Mouse (Mus musculus): Measurements from ENCODE around the gene Gm20388. TPM values are rescaled to one million over a fixed set of nuclear protein-coding genes. Genes with fewer than 3 reads are reported as not detected.

The Gm20388 gene
- total RNA-seq, 2 experiments from 2014 or later: 1.3 to 8.5 TPM

GRCm38 (mm10) chr8:121086004-121086900 lies 1175.6 kb downstream of the Gm20388 start:
- DNase-seq (ENCODE audit: low spot score in 2 of 2): no peak

GRCm38 (mm10) chr8:121088281-121088680 lies 1177.6 kb downstream of the Gm20388 start:
- no peak for DNase-seq (ENCODE audit: low spot score in 2 of 2)

- no peak for DNase-seq (ENCODE audit: low spot score in 2 of 2)
Measured at GRCm38 (mm10) chr8:121088871-121089630, 1178.4 kb downstream of the Gm20388 start.

- no peak for DNase-seq (ENCODE audit: low spot score in 2 of 2)
Measured at GRCm38 (mm10) chr8:121089631-121090380, 1179.2 kb downstream of the Gm20388 start.

- DNase-seq (ENCODE audit: low spot score in 2 of 2): no peak
Measured at GRCm38 (mm10) chr8:121090716-121091115, 1180.1 kb downstream of the Gm20388 start.

GRCm38 (mm10) chr8:121092141-121092540 lies 1181.5 kb downstream of the Gm20388 start:
- DNase-seq (ENCODE audit: low spot score in 2 of 2): no peak

GRCm38 (mm10) chr8:121092627-121093026 lies 1182.0 kb downstream of the Gm20388 start:
- DNase-seq (ENCODE audit: low spot score in 2 of 2): peak; percentile 81 to 89

GRCm38 (mm10) chr8:121093496-121093895 lies 1182.9 kb downstream of the Gm20388 start:
- DNase-seq (ENCODE audit: low spot score in 2 of 2): no peak

GRCm38 (mm10) chr8:121104049-121104818 lies 1193.6 kb downstream of the Gm20388 start:
- peak; percentile 81 for DNase-seq (ENCODE audit: low spot score in 2 of 2)

GRCm38 (mm10) chr8:121107668-121108656 lies 1197.3 kb downstream of the Gm20388 start, which contains the start of gene Mthfsd:
Mthfsd (minus strand) TSS chr8:121108392.
- DNase-seq (ENCODE audit: low spot score in 2 of 2): peak; percentile 98 to 99

GRCm38 (mm10) chr8:121108657-121109056 lies 1198.0 kb downstream of the Gm20388 start:
- DNase-seq (ENCODE audit: low spot score in 2 of 2): no peak

GRCm38 (mm10) chr8:121111145-121111907 lies 1200.7 kb downstream of the Gm20388 start:
- DNase-seq (ENCODE audit: low spot score in 2 of 2): no peak

- DNase-seq (ENCODE audit: low spot score in 2 of 2): peak; percentile 99
Measured at GRCm38 (mm10) chr8:121113261-121113660, 1202.6 kb downstream of the Gm20388 start.

GRCm38 (mm10) chr8:121115136-121115535 lies 1204.5 kb downstream of the Gm20388 start:
- DNase-seq (ENCODE audit: low spot score in 2 of 2): no peak

GRCm38 (mm10) chr8:121115948-121116347 lies 1205.3 kb downstream of the Gm20388 start, which contains the start of gene Foxc2:
Foxc2 (plus strand) TSS chr8:121116171.
- peak; percentile 66 to 75 for DNase-seq (ENCODE audit: low spot score in 2 of 2)

- peak; percentile 18 to 38 for DNase-seq (ENCODE audit: low spot score in 2 of 2)
Measured at GRCm38 (mm10) chr8:121116591-121117185, 1206.0 kb downstream of the Gm20388 start.

- peak in 1 of 2 experiments; percentile 30 for DNase-seq (ENCODE audit: low spot score in 2 of 2)
Measured at GRCm38 (mm10) chr8:121117186-121117651, 1206.6 kb downstream of the Gm20388 start.

- no peak for DNase-seq (ENCODE audit: low spot score in 2 of 2)
Measured at GRCm38 (mm10) chr8:121117906-121118305, 1207.3 kb downstream of the Gm20388 start.

All from adrenal gland, adult 18-20 months (tissue).